Mouse (Mus musculus) neural tube, embryonic 14.5 days (tissue): ENCODE data around the gene Arhgap15. TPM values are rescaled to one million over a fixed set of nuclear protein-coding genes. Genes with fewer than 3 reads are reported as not detected.

Experiments used
- ATAC-seq: fragments of 200-750 bp; cut with Nextera tagmentation; 2 replicates; pipeline ENCODE4 v1.8.0; 2017; ENCODE audit warnings: low read depth, mild to moderate bottlenecking, moderate TSS enrichment, moderate library complexity
- H3K27ac ChIP-seq: fragments of 300-500 bp; sonication (generic); 2 replicates; pipeline ENCODE4 v1.5.1; 2014; ENCODE audit warnings: low read depth, mild to moderate bottlenecking, control low read depth, low read length, moderate library complexity, mixed read lengths
- H3K27me3 ChIP-seq: fragments of 300-500 bp; sonication (generic); 2 replicates; pipeline ENCODE4 v1.6.1; 2014; ENCODE audit warnings: low read length; ENCODE audit not compliant: control insufficient read depth, insufficient read depth
- H3K36me3 ChIP-seq: fragments of 300-500 bp; sonication (generic); 2 replicates; pipeline ENCODE4 v1.6.1; 2014; ENCODE audit warnings: low read length, mixed read lengths; ENCODE audit not compliant: control insufficient read depth, insufficient read depth
- H3K4me1 ChIP-seq: fragments of 300-500 bp; sonication (generic); 2 replicates; pipeline ENCODE4 v1.6.1; 2014; ENCODE audit warnings: low read length; ENCODE audit not compliant: control insufficient read depth, insufficient read depth
- H3K4me2 ChIP-seq: fragments of 300-500 bp; sonication (generic); 2 replicates; pipeline ENCODE4 v1.6.1; 2014; ENCODE audit warnings: mild to moderate bottlenecking, low read depth, low read length, control low read depth
- H3K4me3 ChIP-seq: fragments of 300-500 bp; sonication (generic); 2 replicates; pipeline ENCODE4 v1.5.1; 2014; ENCODE audit warnings: low read depth, low read length, control low read depth, mixed read lengths
- H3K9ac ChIP-seq: fragments of 300-500 bp; sonication (generic); replicated peaks from 2 replicates; pipeline ENCODE4 v1.6.1; 2014; ENCODE audit warnings: low read depth, mild to moderate bottlenecking, control low read depth, low read length, mixed read lengths
- H3K9me3 ChIP-seq: fragments of 300-500 bp; sonication (generic); 2 replicates; pipeline ENCODE4 v1.6.1; 2016; ENCODE audit warnings: low read length; ENCODE audit not compliant: control insufficient read depth
- WGBS: fragments of 180-500 bp; shearing (Covaris S2); extraction: QIAGEN DNeasy Blood & Tissue Kit; methylation state at CpG from one replicate; pipeline ENCODE4 v1.1.7; 2014; 5-methylcytosine and 5-hydroxymethylcytosine counted together
- polyA plus RNA-seq: library from polyadenylated mRNA; unstranded; fragments of >200 nt; fragmentation: Nextera tagmentation; extraction: Ambion mirVana; gene quantifications from 2 replicates; pipeline ENCODE4 v1.2.1, GENCODE M21; 2014

The Arhgap15 gene
- polyA plus RNA-seq, 1 experiment from 2014 or later: 3.8 TPM

DNA sequence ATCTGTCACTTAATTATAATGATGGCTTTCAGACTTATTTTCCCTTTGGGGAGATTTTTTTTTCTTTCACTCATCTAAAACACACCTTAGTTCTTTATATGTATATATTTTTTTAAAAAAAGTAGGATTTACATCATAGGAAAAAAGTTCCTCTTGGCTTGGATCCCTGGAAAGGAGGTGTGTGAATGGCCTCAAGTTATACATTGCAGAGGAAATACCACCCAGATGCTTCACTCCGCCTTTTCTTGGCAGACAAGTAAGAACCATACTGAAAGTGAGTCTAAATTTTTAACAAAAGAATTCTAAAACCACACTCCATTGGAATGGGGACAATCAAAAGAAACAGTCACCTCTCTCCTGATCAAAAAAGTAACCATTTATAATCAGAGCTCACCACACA, 560.9 kb downstream of the Arhgap15 start:
- Histone ChIP-seq H3K27me3 (no peaks in the 10 kb centered on the region), H3K4me3 (no peak overlapping the region), H3K9ac (no peak overlapping the region), H3K27ac (no peak overlapping the region), H3K4me1 (peaks cover 3% of the 10 kb centered on the region; the same call in 1 of the 2 replicates), H3K9me3 (no peaks in the 10 kb centered on the region), H3K36me3 (no peaks in the 10 kb centered on the region), H3K4me2 (no peak overlapping the region)
- 93% methylated on average over 1 of the region's 1 CpGs for WGBS
- ATAC-seq: no peak

DNA sequence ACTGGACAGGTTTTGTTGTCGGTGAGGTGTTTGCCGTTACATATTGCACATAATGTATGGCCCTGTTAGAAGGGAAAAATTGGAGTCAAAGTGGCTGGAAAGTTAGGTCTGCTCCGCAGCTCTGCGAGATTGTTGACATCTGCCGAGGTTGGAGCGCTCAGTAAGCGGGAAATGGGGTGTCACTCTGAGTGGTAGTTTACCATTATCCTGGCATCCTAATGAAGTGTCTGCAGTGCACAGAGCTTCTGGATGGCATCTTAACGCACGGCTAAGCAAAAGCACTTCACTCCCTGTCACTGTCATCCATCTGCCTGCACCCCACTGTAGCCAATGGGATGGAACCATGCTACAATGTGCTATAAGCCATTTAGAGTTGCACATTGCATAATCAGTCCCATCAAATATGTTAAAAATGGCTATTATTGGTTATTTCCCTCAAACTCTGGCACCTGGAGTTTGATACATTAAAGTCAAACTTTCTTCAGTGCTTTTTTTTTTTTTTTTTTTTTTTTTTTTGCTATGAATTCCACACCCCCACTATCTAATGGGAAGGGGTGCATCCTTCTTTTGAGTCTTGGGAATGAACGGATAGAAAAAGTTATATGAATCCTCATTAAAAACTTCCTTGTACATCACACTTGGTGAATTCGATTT, 561.6 kb downstream of the Arhgap15 start:
- Histone ChIP-seq H3K9me3 (no peaks in the 10 kb centered on the region), H3K4me1 (peaks cover 1% of the 10 kb centered on the region; the same call in 1 of the 2 replicates), H3K4me3 (no peak overlapping the region), H3K27me3 (no peaks in the 10 kb centered on the region), H3K9ac (no peak overlapping the region), H3K27ac (no peak overlapping the region), H3K4me2 (no peak overlapping the region), H3K36me3 (no peaks in the 10 kb centered on the region)
- peak; percentile 73 for ATAC-seq
- WGBS: 72% methylated on average over 11 of the region's 11 CpGs

- peak overlapping the region; percentile 30 for H3K4me2 ChIP-seq
- H3K4me1 ChIP-seq: no peaks in the 10 kb centered on the region; the same call in 1 of the 2 replicates
- WGBS: 7% methylated on average over 10 of the region's 10 CpGs
- H3K36me3 ChIP-seq: no peaks in the 10 kb centered on the region
- peak; percentile 77; the same call in 1 of the 2 replicates for ATAC-seq
- no peak overlapping the region for H3K9ac ChIP-seq
- no peak overlapping the region for H3K4me3 ChIP-seq
- no peak overlapping the region for H3K27ac ChIP-seq
- no peaks in the 10 kb centered on the region for H3K9me3 ChIP-seq
- H3K27me3 ChIP-seq: no peaks in the 10 kb centered on the region
These were observed 562.6 kb downstream of the Arhgap15 start for GRCm38 (mm10) chr2:44311216-44311615.

- Histone ChIP-seq H3K9ac (no peak overlapping the region), H3K27ac (no peak overlapping the region), H3K36me3 (no peaks in the 10 kb centered on the region), H3K9me3 (no peaks in the 10 kb centered on the region), H3K4me1 (no peaks in the 10 kb centered on the region; the same call in 1 of the 2 replicates), H3K4me3 (no peak overlapping the region), H3K4me2 (no peak overlapping the region), H3K27me3 (no peaks in the 10 kb centered on the region)
- ATAC-seq: no peak
- WGBS: 66% methylated on average over 3 of the region's 3 CpGs
These were observed 564.9 kb downstream of the Arhgap15 start for GRCm38 (mm10) chr2:44313573-44313972.

- H3K9ac ChIP-seq: no peak overlapping the region
- H3K9me3 ChIP-seq: no peaks in the 10 kb centered on the region
- H3K4me1 ChIP-seq: no peaks in the 10 kb centered on the region
- no peak for ATAC-seq
- 50% methylated on average over 6 of the region's 6 CpGs for WGBS
- no peaks in the 10 kb centered on the region for H3K36me3 ChIP-seq
- H3K4me2 ChIP-seq: no peak overlapping the region
- no peak overlapping the region for H3K4me3 ChIP-seq
- H3K27me3 ChIP-seq: no peaks in the 10 kb centered on the region
- H3K27ac ChIP-seq: no peak overlapping the region
These were observed 569.8 kb downstream of the Arhgap15 start for GRCm38 (mm10) chr2:44318436-44318835.

- Histone ChIP-seq H3K27ac (no peak overlapping the region), H3K4me1 (no peaks in the 10 kb centered on the region), H3K4me2 (no peak overlapping the region), H3K27me3 (no peaks in the 10 kb centered on the region), H3K36me3 (no peaks in the 10 kb centered on the region), H3K4me3 (no peak overlapping the region), H3K9ac (no peak overlapping the region), H3K9me3 (no peaks in the 10 kb centered on the region)
- WGBS: 93% methylated on average over 4 of the region's 4 CpGs
- no peak for ATAC-seq
These were observed 570.9 kb downstream of the Arhgap15 start for GRCm38 (mm10) chr2:44319479-44319878.

- Histone ChIP-seq H3K36me3 (no peaks in the 10 kb centered on the region), H3K9me3 (no peaks in the 10 kb centered on the region), H3K9ac (no peak overlapping the region), H3K4me2 (no peak overlapping the region), H3K4me3 (no peak overlapping the region), H3K27ac (no peak overlapping the region), H3K27me3 (no peaks in the 10 kb centered on the region), H3K4me1 (no peaks in the 10 kb centered on the region)
- no peak for ATAC-seq
- 95% methylated on average over 4 of the region's 4 CpGs for WGBS
These were observed 575.2 kb downstream of the Arhgap15 start for GRCm38 (mm10) chr2:44323813-44324212.

- no peaks in the 10 kb centered on the region for H3K4me1 ChIP-seq
- no peak overlapping the region for H3K4me3 ChIP-seq
- H3K9me3 ChIP-seq: no peaks in the 10 kb centered on the region
- H3K4me2 ChIP-seq: no peak overlapping the region
- ATAC-seq: no peak
- 83% methylated on average over 4 of the region's 4 CpGs for WGBS
- H3K9ac ChIP-seq: no peak overlapping the region
- H3K27me3 ChIP-seq: no peaks in the 10 kb centered on the region
- H3K36me3 ChIP-seq: no peaks in the 10 kb centered on the region
- no peak overlapping the region for H3K27ac ChIP-seq
These were observed 584.7 kb downstream of the Arhgap15 start for GRCm38 (mm10) chr2:44333295-44333694.

DNA sequence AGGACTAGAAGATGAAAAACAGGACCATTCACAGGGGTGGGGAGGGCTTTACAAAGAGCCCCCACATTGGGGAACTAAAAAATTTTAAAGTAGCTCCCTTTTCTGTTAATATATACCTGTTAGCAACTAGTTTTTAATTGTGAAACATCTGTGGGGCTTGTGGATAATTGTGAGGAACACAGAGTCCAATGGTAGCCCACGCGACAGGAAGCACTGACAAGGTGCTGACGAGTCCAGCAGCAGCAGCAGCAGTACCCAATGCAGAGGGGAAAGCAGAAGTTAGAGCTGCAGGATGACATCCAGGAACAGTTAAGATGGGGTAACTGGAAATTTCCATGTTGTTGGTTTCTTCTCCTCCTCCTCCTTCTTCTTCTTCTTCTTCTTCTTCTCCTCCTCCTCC, 585.4 kb downstream of the Arhgap15 start:
- 89% methylated on average over 3 of the region's 3 CpGs for WGBS
- ATAC-seq: no peak
- no peaks in the 10 kb centered on the region for H3K36me3 ChIP-seq
- H3K4me2 ChIP-seq: no peak overlapping the region
- no peak overlapping the region for H3K4me3 ChIP-seq
- H3K9ac ChIP-seq: no peak overlapping the region
- no peak overlapping the region for H3K27ac ChIP-seq
- no peaks in the 10 kb centered on the region for H3K4me1 ChIP-seq
- H3K27me3 ChIP-seq: no peaks in the 10 kb centered on the region
- no peaks in the 10 kb centered on the region for H3K9me3 ChIP-seq
